Mouse (Mus musculus) thymus, postnatal 36 days (tissue): Measurements from ENCODE around the gene Ankrd34a.
A peak's percentile ranks its signal among the peaks of the same experiment; 100 is the strongest.
"Not testable (repeated sequence)": the region's sequence is repeated elsewhere in the genome, so short reads cannot be mapped to it uniquely, and the experiment has no call there.

Source experiments
- DNase-seq, 2 experiments: peaks; one replicate each; pipeline ENCODE4 v3.0.0; 2022; ENCODE audit warnings: mixed read lengths in 2 of 2

The Ankrd34a gene

GRCm38 (mm10) chr3:96581141-96581540 is 15.3 kb upstream of the Ankrd34a start:
- no peak for DNase-seq

GRCm38 (mm10) chr3:96581771-96582515 is 14.5 kb upstream of the Ankrd34a start:
- DNase-seq: no peak

- DNase-seq: no peak
Measured at GRCm38 (mm10) chr3:96583386-96583785, 13.1 kb upstream of the Ankrd34a start.

GRCm38 (mm10) chr3:96590657-96591056 is 5.8 kb upstream of the Ankrd34a start:
- no peak for DNase-seq

GRCm38 (mm10) chr3:96593374-96593773 is 3.1 kb upstream of the Ankrd34a start:
- DNase-seq: no peak

- peak; percentile 95 for DNase-seq
Measured at GRCm38 (mm10) chr3:96593790-96594560, 2.5 kb upstream of the Ankrd34a start, which contains the start of gene Polr3gl. Polr3gl (minus strand) TSS chr3:96594181.

GRCm38 (mm10) chr3:96594851-96595250 is 1.6 kb upstream of the Ankrd34a start:
- DNase-seq: no peak

GRCm38 (mm10) chr3:96595661-96596060 is 775 bp upstream of the Ankrd34a start:
- DNase-seq: no peak

- DNase-seq: no peak
Measured at GRCm38 (mm10) chr3:96596855-96597254, 419 bp downstream of the Ankrd34a start.

GRCm38 (mm10) chr3:96597435-96597891 is 1.0 kb downstream of the Ankrd34a start:
- DNase-seq: no peak

- DNase-seq: peak; percentile 8 to 29
Measured at GRCm38 (mm10) chr3:96598156-96599068, 2.0 kb downstream of the Ankrd34a start.

GRCm38 (mm10) chr3:96599069-96599393 is 2.6 kb downstream of the Ankrd34a start:
- DNase-seq: no peak

GRCm38 (mm10) chr3:96599411-96599810 is 3.0 kb downstream of the Ankrd34a start:
- no peak for DNase-seq

- peak; percentile 85 to 91 for DNase-seq
Measured at GRCm38 (mm10) chr3:96600639-96601250, 4.3 kb downstream of the Ankrd34a start, which contains the start of gene Lix1l. Lix1l (plus strand) TSS chr3:96601149.

GRCm38 (mm10) chr3:96601251-96601787 is 4.9 kb downstream of the Ankrd34a start:
- DNase-seq: no peak

GRCm38 (mm10) chr3:96601941-96602703 is 5.7 kb downstream of the Ankrd34a start:
- DNase-seq: no peak

GRCm38 (mm10) chr3:96602704-96603084 is 6.3 kb downstream of the Ankrd34a start:
- DNase-seq: no peak

GRCm38 (mm10) chr3:96603311-96603710 is 6.9 kb downstream of the Ankrd34a start:
- DNase-seq: no peak

GRCm38 (mm10) chr3:96606007-96606406 is 9.6 kb downstream of the Ankrd34a start:
- not testable (repeated sequence) for DNase-seq

- no peak for DNase-seq
Measured at GRCm38 (mm10) chr3:96606618-96607017, 10.2 kb downstream of the Ankrd34a start.

- no peak for DNase-seq
Measured at GRCm38 (mm10) chr3:96617941-96618340, 21.5 kb downstream of the Ankrd34a start.
